Mouse (Mus musculus) spleen, adult 2 months (tissue): ENCODE data around the gene Zfp281.

Experiments used
- CTCF ChIP-seq: fragments of 200-500 bp; IDR thresholded peaks from 2 replicates; pipeline ENCODE4 v1.5.1; 2011; ENCODE audit warnings: mild to moderate bottlenecking, inconsistent platforms; ENCODE audit not compliant: insufficient read depth, insufficient read length, insufficient replicate concordance; ENCODE audit errors: extremely low read depth
- POLR2A ChIP-seq: fragments of 200-500 bp; IDR thresholded peaks from 2 replicates; pipeline ENCODE4 v1.6.1; 2011; ENCODE audit warnings: low read depth, low read length, inconsistent platforms

DNA sequence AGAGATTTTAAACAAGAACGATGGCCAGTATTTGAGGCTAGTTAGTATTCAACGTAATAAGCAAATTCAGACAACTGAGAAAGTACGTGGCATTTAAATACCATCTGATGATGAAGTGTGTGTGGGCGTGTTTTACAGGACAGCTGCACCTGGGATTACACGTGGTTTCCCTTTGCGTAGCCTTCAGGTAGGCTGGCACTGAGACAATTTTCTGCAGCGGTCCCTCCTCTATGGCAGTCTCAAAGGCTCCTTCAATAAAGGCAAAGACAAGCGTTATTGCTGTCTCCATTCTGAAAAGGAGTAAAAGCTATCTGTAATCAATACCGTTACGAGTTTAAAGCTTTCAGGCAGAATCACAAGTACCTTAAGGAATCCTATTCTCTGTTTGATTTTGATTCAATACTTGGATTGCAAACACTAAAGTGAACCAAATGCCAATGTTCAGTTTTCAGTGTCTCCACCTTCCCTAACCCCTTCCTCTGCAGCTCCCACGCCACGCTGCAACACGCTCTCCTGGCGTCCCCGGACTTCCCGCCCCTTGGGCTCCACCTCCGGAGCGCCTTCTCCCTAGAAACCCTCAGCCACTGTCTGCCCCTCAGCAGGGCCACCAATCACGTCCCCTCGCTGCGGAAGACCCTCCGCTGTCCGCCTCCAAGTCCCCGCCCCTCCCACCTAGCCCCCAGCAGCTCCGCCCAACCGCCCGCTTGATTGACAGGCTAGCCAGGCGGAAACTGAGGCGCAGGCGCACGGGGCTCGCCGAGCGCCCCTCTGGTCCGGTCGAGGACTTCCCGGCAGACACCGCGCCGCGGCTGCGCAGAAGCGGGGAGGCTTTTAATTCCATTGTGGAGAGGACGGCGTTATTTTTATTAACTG lies at the start of gene Zfp281:
- TF ChIP-seq CTCF (no peak), POLR2A (no peak; the same call in 1 of the 2 replicates)
